Mouse (Mus musculus) lung, postnatal 10 days (tissue): ENCODE measurements at regions not wholly inside any gene's neighbourhood (a gene's known extent, or its start where the extent isn't known, plus 50 kb on each side); places are given as distances from the start of the nearest gene placed in this dataset.

Experiments
- DNase-seq: peaks from one replicate; pipeline ENCODE4 v3.0.0; 2021

GRCm38 (mm10) chr8:103911287-103912015 lies 190.0 kb upstream of the Cdh5 start:
- no peak for DNase-seq

- peak; percentile 40 for DNase-seq
Measured at GRCm38 (mm10) chr8:103912983-103913926, 188.2 kb upstream of the Cdh5 start.

GRCm38 (mm10) chr8:103913927-103914640 lies 187.3 kb upstream of the Cdh5 start:
- DNase-seq, result peak; percentile 53

GRCm38 (mm10) chr8:103919324-103919723 lies 182.1 kb upstream of the Cdh5 start:
- DNase-seq, result no peak

GRCm38 (mm10) chr8:103921621-103922020 lies 179.8 kb upstream of the Cdh5 start:
- no peak for DNase-seq

GRCm38 (mm10) chr8:103922746-103923145 lies 178.7 kb upstream of the Cdh5 start:
- DNase-seq, result no peak

GRCm38 (mm10) chr8:103932681-103933080 lies 168.7 kb upstream of the Cdh5 start:
- no peak for DNase-seq

GRCm38 (mm10) chr8:103936491-103936890 lies 164.9 kb upstream of the Cdh5 start:
- DNase-seq, result no peak

GRCm38 (mm10) chr8:103938283-103939230 lies 162.9 kb upstream of the Cdh5 start:
- peak; percentile 31 for DNase-seq

GRCm38 (mm10) chr8:103940958-103941532 lies 160.4 kb upstream of the Cdh5 start:
- no peak for DNase-seq

GRCm38 (mm10) chr8:103948474-103948873 lies 153.0 kb upstream of the Cdh5 start:
- DNase-seq, result no peak

- DNase-seq, result no peak
Measured at GRCm38 (mm10) chr8:103950460-103950859, 151.0 kb upstream of the Cdh5 start.

GRCm38 (mm10) chr8:103953586-103953985 lies 147.8 kb upstream of the Cdh5 start:
- no peak for DNase-seq

GRCm38 (mm10) chr8:103955568-103956260 lies 145.7 kb upstream of the Cdh5 start:
- DNase-seq, result no peak

GRCm38 (mm10) chr8:103964293-103964918 lies 137.0 kb upstream of the Cdh5 start:
- DNase-seq, result peak; percentile 77

- DNase-seq, result peak; percentile 48
Measured at GRCm38 (mm10) chr8:103969929-103970328, 131.5 kb upstream of the Cdh5 start.

- peak; percentile 12 for DNase-seq
Measured at GRCm38 (mm10) chr8:103970511-103970910, 130.9 kb upstream of the Cdh5 start.

GRCm38 (mm10) chr8:103970966-103971365 lies 130.5 kb upstream of the Cdh5 start:
- DNase-seq, result no peak

GRCm38 (mm10) chr8:103976488-103976887 lies 124.9 kb upstream of the Cdh5 start:
- no peak for DNase-seq

GRCm38 (mm10) chr8:103978948-103979347 lies 122.5 kb upstream of the Cdh5 start:
- no peak for DNase-seq
